Mouse (Mus musculus) olfactory bulb, adult 2 months (tissue): Measurements from ENCODE around the gene Smoc1.

ENCODE experiments used
- CTCF ChIP-seq: fragments of 200-500 bp; IDR thresholded peaks from 2 replicates; pipeline ENCODE4 v1.5.1; 2012; ENCODE audit warnings: low read depth, mild to moderate bottlenecking, low read length, moderate library complexity; ENCODE audit not compliant: insufficient read depth
- POLR2A ChIP-seq: fragments of 200-500 bp; IDR thresholded peaks from 2 replicates; pipeline ENCODE4 v1.6.1; 2012; ENCODE audit warnings: mild to moderate bottlenecking, low read depth, low read length, moderate library complexity; ENCODE audit not compliant: insufficient read depth

GRCm38 (mm10) chr12:81055811-81056210 is 29.2 kb downstream of the Smoc1 start:
- TF ChIP-seq CTCF (no peak), POLR2A (no peak)
